Mouse (Mus musculus): ENCODE measurements at regions not wholly inside any gene's neighbourhood (a gene's known extent, or its start where the extent isn't known, plus 50 kb on each side); places are given as distances from the start of the nearest gene placed in this dataset.

GRCm38 (mm10) chr15:87045971-87046370 is 498.1 kb upstream of the Fam19a5 start:
- no peaks in the 10 kb centered on the region for H3K27me3 ChIP-seq (ENCODE audit: insufficient read depth, low read length)

GRCm38 (mm10) chr15:87054186-87054585 is 489.9 kb upstream of the Fam19a5 start:
- ATAC-seq (no peak), DNase-seq (ENCODE audit: low spot score) (no peak)
- Histone ChIP-seq H3K9me3 (ENCODE audit: low read length) (no peaks in the 10 kb centered on the region), H3K9ac (replicated peaks; ENCODE audit: low read length) (no peak overlapping the region), H3K27me3 (ENCODE audit: insufficient read depth, low read length) (no peaks in the 10 kb centered on the region), H3K36me3 (ENCODE audit: insufficient read depth, low read length) (no peaks in the 10 kb centered on the region), H3K4me1 (ENCODE audit: insufficient read depth, low read length) (no peaks in the 10 kb centered on the region), H3K4me3 (ENCODE audit: low read length) (no peak overlapping the region), H3K4me2 (ENCODE audit: low read depth, low read length) (no peak overlapping the region), H3K27ac (no peak overlapping the region)
- TF ChIP-seq CTCF (IDR thresholded peaks at IDR 0.05; ENCODE audit: low read depth) = no peak
- WGBS = 89% methylated on average over 12 of the region's 12 CpGs

More at GRCm38 (mm10) chr15:87045971-87046370, 498.1 kb upstream of the Fam19a5 start:
- H3K4me2 ChIP-seq (ENCODE audit: low read depth, low read length) = no peak overlapping the region
- H3K9me3 ChIP-seq (ENCODE audit: low read length) = no peaks in the 10 kb centered on the region
- ATAC-seq = no peak
- no peaks in the 10 kb centered on the region for H3K4me1 ChIP-seq (ENCODE audit: insufficient read depth, low read length)
- TF ChIP-seq CTCF (IDR thresholded peaks at IDR 0.05; ENCODE audit: low read depth) = no peak
- H3K4me3 ChIP-seq (ENCODE audit: low read length) = no peak overlapping the region
- no peaks in the 10 kb centered on the region for H3K36me3 ChIP-seq (ENCODE audit: insufficient read depth, low read length)
- no peak for DNase-seq (ENCODE audit: low spot score)
- no peak overlapping the region for H3K27ac ChIP-seq
- 76% methylated on average over 13 of the region's 13 CpGs for WGBS
- H3K9ac ChIP-seq (replicated peaks; ENCODE audit: low read length) = no peak overlapping the region

- H3K27ac ChIP-seq = no peak overlapping the region
- WGBS = 15% methylated on average over 5 of the region's 5 CpGs
- ATAC-seq = no peak
Observed at GRCm38 (mm10) chr15:87064890-87065289, 479.2 kb upstream of the Fam19a5 start.

GRCm38 (mm10) chr15:87068261-87068660 is 475.8 kb upstream of the Fam19a5 start:
- TF ChIP-seq CTCF (IDR thresholded peaks at IDR 0.05; ENCODE audit: low read depth) = no peak
- no peak overlapping the region for H3K9ac ChIP-seq (replicated peaks; ENCODE audit: low read length)
- H3K4me3 ChIP-seq (ENCODE audit: low read length) = no peak overlapping the region
- no peaks in the 10 kb centered on the region for H3K4me1 ChIP-seq (ENCODE audit: insufficient read depth, low read length)
- WGBS = 89% methylated on average over 13 of the region's 13 CpGs
- ATAC-seq = no peak
- no peak overlapping the region for H3K4me2 ChIP-seq (ENCODE audit: low read depth, low read length)
- H3K36me3 ChIP-seq (ENCODE audit: insufficient read depth, low read length) = no peaks in the 10 kb centered on the region
- no peaks in the 10 kb centered on the region for H3K9me3 ChIP-seq (ENCODE audit: low read length)
- H3K27ac ChIP-seq = no peak overlapping the region
- H3K27me3 ChIP-seq (ENCODE audit: insufficient read depth, low read length) = no peaks in the 10 kb centered on the region
- no peak for DNase-seq (ENCODE audit: low spot score)

More at GRCm38 (mm10) chr15:87064890-87065289, 479.2 kb upstream of the Fam19a5 start:
- DNase-seq (ENCODE audit: low spot score) = peak; percentile 11
- no peak overlapping the region for H3K9ac ChIP-seq (replicated peaks; ENCODE audit: low read length)
- no peak overlapping the region for H3K4me2 ChIP-seq (ENCODE audit: low read depth, low read length)
- no peaks in the 10 kb centered on the region for H3K4me1 ChIP-seq (ENCODE audit: insufficient read depth, low read length)
- H3K4me3 ChIP-seq (ENCODE audit: low read length) = no peak overlapping the region
- TF ChIP-seq CTCF (IDR thresholded peaks at IDR 0.05; ENCODE audit: low read depth) = no peak
- no peaks in the 10 kb centered on the region for H3K27me3 ChIP-seq (ENCODE audit: insufficient read depth, low read length)
- no peaks in the 10 kb centered on the region for H3K9me3 ChIP-seq (ENCODE audit: low read length)
- no peaks in the 10 kb centered on the region for H3K36me3 ChIP-seq (ENCODE audit: insufficient read depth, low read length)

DNA sequence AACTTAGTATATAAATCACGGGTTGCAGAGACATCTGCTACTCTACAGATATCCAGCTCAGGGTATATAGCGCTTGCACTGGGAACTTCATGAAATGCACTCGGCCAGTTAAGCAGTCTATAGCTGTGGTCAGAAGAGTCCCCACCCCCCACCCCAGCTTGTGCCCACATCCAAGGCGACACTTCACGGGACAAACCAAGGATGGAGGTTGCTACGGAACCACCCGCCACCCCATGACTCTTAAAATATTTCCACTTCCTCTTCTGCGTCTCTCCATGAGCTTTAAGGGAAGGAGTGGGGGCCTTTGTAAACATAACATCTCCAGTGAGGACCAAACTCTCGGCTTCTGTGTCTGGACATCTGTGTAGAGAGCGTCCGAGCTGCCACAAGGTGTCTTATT is 469.5 kb upstream of the Fam19a5 start:
- Histone ChIP-seq H3K4me1 (ENCODE audit: insufficient read depth, low read length) (no peaks in the 10 kb centered on the region), H3K4me3 (ENCODE audit: low read length) (no peak overlapping the region), H3K27ac (no peak overlapping the region), H3K36me3 (ENCODE audit: insufficient read depth, low read length) (no peaks in the 10 kb centered on the region), H3K27me3 (ENCODE audit: insufficient read depth, low read length) (no peaks in the 10 kb centered on the region), H3K4me2 (ENCODE audit: low read depth, low read length) (no peak overlapping the region), H3K9me3 (ENCODE audit: low read length) (no peaks in the 10 kb centered on the region), H3K9ac (replicated peaks; ENCODE audit: low read length) (no peak overlapping the region)
- DNase-seq (ENCODE audit: low spot score) = no peak
- 88% methylated on average over 11 of the region's 11 CpGs for WGBS
- no peak for TF ChIP-seq CTCF (IDR thresholded peaks at IDR 0.05; ENCODE audit: low read depth)
- ATAC-seq = no peak

DNA sequence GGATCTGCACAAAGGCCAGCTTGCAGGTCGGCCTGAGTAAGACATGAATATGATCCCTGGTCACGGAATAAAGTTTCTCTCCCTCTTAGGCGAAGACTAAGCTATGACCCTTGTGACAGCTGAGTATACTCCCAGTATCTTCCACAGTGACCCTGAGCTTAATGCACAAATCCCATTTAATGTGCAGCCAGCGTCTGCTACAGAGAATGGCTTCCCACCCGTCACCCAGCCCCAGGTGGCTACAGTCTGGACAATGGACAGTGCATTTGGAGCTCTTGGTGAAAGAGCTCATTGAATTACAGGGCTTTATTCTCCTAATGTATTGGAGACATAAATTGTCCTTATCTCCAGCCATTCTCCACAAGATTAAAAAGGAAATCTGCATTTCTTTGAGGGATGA is 454.3 kb upstream of the Fam19a5 start:
- Histone ChIP-seq H3K9me3 (ENCODE audit: low read length) (no peaks in the 10 kb centered on the region), H3K27ac (no peak overlapping the region), H3K4me3 (ENCODE audit: low read length) (no peak overlapping the region), H3K27me3 (ENCODE audit: insufficient read depth, low read length) (no peaks in the 10 kb centered on the region), H3K9ac (replicated peaks; ENCODE audit: low read length) (no peak overlapping the region), H3K36me3 (ENCODE audit: insufficient read depth, low read length) (no peaks in the 10 kb centered on the region), H3K4me1 (ENCODE audit: insufficient read depth, low read length) (no peaks in the 10 kb centered on the region), H3K4me2 (ENCODE audit: low read depth, low read length) (no peak overlapping the region)
- no peak for DNase-seq (ENCODE audit: low spot score)
- no peak for ATAC-seq
- no peak for TF ChIP-seq CTCF (IDR thresholded peaks at IDR 0.05; ENCODE audit: low read depth)
- WGBS = 52% methylated on average over 5 of the region's 5 CpGs

- Histone ChIP-seq H3K4me1 (ENCODE audit: insufficient read depth, low read length) (no peaks in the 10 kb centered on the region), H3K27ac (no peak overlapping the region), H3K9ac (replicated peaks; ENCODE audit: low read length) (no peak overlapping the region), H3K9me3 (ENCODE audit: low read length) (no peaks in the 10 kb centered on the region), H3K4me2 (ENCODE audit: low read depth, low read length) (no peak overlapping the region), H3K36me3 (ENCODE audit: insufficient read depth, low read length) (no peaks in the 10 kb centered on the region), H3K4me3 (ENCODE audit: low read length) (no peak overlapping the region), H3K27me3 (ENCODE audit: insufficient read depth, low read length) (no peaks in the 10 kb centered on the region)
- no peak for DNase-seq (ENCODE audit: low spot score)
- no peak for TF ChIP-seq CTCF (IDR thresholded peaks at IDR 0.05; ENCODE audit: low read depth)
- ATAC-seq = no peak
- 67% methylated on average over 7 of the region's 7 CpGs for WGBS
Observed at GRCm38 (mm10) chr15:87091048-87091777, 452.9 kb upstream of the Fam19a5 start.
